Mouse (Mus musculus) spleen, postnatal 14 days (tissue): ENCODE measurements around the gene Mrpl48.

Source experiments
- DNase-seq, 2 experiments: peaks; one replicate each; pipeline ENCODE4 v3.0.0; 2021 to 2022; ENCODE audit warnings: low spot score in 2 of 2

Gene Mrpl48

GRCm38 (mm10) chr7:100496371-100496770 lies 111.7 kb downstream of the Mrpl48 start:
- DNase-seq, result no peak
